Mouse (Mus musculus) CD4-positive, CD25-positive, alpha-beta regulatory T cell, adult 9 weeks (primary cell): ENCODE data around the gene Ccdc189. TPM values are rescaled to one million over a fixed set of nuclear protein-coding genes. Genes with fewer than 3 reads are reported as not detected.

Experiments used
- polyA plus RNA-seq: library from polyadenylated mRNA; unstranded; fragments of 100-300 nt; shearing (Covaris generic); gene quantifications from one replicate; pipeline ENCODE4 v1.2.1, GENCODE M21; 2017

The Ccdc189 gene
- 0.48 TPM for polyA plus RNA-seq

DNA sequence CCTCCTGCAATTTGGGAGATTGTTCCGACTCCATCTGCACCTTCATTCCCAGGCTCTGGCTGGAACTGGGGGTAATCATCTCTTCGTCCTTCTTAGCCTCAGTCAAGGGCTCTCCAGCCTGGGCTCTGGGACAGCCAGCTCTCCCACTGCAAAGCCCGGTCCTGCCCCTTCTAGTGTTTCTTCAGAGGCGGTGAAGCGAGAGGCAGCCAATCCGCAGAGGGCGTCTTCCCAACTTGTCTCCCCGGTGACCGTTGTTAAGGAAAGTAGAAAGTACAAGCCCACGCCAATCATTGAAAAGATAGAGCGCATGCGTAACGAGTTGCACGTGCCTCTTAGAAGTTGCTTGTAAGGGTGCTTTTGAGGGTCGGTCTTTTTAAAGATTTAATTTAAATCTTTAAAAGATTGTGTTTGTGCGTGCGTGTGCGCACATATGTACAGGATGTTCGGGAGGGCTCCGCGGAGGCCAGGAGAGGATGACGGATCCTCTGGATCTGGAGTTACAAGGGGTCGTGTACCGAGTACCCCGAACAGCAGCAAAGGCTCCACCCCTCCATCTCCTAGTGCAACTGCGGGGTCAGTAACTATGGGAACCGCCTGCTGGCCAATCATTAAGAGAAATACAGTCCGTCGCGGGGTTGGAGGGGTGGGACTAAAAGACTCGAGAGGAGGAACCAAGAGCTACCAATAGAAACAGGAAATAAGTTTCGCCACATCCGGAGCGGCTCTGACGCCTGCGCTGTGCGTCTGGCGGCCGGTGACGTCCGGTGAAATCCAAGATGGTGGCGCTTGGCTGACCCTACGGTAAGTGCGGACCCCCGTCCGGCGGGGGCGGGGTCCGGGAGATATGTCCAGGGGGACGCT, at the start of gene Ccdc189, which contains the start of gene Rnf40:
Ccdc189 (minus strand) TSS at position 585 of the 861 bp plus-strand sequence.
Rnf40 (plus strand) TSS at position 757 of the 861 bp plus-strand sequence.

DNA sequence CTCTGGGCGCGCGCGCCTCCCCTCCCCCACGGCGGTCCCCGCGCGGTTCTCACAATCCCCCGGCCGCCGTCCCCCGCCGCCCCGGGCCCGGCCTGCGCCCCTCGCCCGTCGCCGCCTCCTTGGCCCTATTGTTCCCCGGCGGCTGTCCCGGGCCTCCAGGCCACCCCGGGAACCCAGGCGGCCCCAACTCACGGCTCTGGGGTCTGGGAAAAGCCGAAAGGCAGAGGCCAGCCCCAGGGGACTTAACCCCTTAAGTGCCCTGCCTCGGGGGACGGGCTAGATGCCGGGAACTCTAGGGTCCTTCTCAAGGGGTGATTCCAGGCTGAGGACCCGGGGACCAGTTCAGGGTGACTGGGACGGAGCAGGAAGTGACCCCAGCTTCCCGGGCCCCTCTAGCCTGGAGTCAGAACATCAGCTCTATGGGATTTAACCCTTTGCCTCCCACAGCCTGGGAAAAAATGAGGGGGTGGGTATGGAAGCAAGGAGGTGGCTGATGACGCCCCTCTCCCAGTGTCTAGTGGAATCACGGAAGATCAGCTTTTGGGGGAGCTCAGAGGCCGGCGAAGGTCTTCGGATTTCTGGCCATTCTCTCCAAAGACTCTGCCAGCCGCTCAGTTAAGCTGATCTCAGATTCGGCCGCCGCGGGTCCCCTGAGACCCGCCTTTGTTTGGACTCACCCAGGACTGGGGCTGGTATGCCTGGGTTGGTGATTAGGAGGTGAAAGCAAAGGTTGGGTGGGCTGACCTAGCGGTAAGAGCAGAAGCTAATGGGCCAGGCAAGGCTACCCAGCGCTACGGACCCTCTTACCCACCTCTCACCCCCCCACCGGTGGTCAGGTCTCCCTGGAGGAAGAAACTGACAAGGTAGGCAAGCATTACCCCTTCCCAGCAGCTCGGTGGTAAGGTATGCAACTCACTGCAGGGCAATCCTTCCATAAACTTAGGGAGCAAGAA, 26.8 kb upstream of the Ccdc189 start, which contains the start of gene Zfp629:
Zfp629 (minus strand) TSS at position 907 of the 953 bp plus-strand sequence.

DNA sequence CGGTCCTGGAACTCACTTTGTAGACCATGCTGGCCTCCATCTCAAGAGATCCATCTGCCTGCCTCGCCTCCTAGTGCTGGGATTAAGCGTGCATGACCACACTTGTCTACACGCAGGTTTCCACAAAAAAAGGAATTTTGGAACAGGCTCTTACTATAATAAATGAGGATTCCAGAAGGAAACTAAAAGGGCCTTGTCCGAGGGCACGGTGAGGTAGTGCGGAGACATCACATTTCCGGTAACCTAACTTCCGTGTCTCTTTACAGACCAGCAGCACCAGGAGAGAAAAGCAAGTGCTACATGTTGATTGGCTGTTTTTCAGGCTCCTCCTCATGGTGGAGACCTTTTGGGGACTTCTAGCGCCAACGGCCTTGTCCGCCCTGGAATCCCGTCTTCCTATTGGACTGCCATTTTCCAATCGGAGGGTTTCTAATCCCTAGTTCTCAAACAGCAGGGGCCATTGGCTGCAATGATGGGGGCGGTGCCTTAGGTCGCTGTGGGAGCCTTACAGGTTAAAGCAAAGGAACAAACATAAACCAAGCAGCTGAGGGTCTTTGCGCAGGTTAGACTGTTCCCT, 15.4 kb downstream of the Ccdc189 start, which contains the start of gene Phkg2:
Phkg2 (plus strand) TSS at position 446 of the 577 bp plus-strand sequence.

DNA sequence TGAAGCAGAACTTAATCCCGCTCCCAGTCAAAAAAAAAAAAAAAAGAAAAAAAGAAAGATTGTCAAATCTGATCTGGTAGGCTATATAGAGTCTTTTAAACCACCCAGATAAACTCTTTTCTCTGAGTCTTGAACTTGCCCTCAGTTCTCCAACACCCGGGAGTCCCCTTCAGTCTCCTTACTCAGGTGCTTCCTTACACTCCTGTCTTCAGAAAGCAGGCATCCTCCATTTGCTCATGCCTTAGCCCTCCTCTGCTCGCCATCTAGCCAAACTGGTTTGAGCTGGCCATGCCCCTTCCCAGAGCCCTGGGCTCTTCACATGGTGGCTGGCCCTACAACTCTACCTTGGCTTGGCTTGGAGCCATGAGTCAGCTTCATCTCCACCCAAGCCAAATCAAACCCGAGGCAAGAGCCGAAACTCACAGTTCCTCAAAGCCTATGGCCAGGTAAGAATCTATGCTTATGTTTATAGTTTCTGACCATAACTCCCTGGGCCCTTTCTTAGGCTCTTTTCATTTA, 27.0 kb downstream of the Ccdc189 start, which contains the start of gene Tmem265:
Tmem265 (plus strand) TSS at position 51 of the 519 bp plus-strand sequence.

Other genes starting within 250 kb of the Ccdc189 start
- gene Zfp768, start 243.0 kb downstream of the Ccdc189 start, polyA plus RNA-seq = 0.35 TPM
- 24.7 TPM for gene Zfp747, start 212.5 kb downstream of the Ccdc189 start, polyA plus RNA-seq
- 9.9 TPM for gene 9130019O22Rik, start 201.4 kb downstream of the Ccdc189 start, polyA plus RNA-seq
- 6.4 TPM for gene E430018J23Rik, start 195.0 kb downstream of the Ccdc189 start, polyA plus RNA-seq
- gene Zfp764, start 181.8 kb downstream of the Ccdc189 start, polyA plus RNA-seq = 17.3 TPM
- gene Zfp688, start 166.5 kb downstream of the Ccdc189 start, polyA plus RNA-seq = 48.9 TPM
- gene Zfp689, start 139.4 kb downstream of the Ccdc189 start, polyA plus RNA-seq = 11.8 TPM
- gene Prr14, start 129.0 kb downstream of the Ccdc189 start, polyA plus RNA-seq = 141 TPM
- gene Fbrs, start 109.4 kb downstream of the Ccdc189 start, polyA plus RNA-seq = 9.0 TPM
- gene Srcap, start 76.6 kb downstream of the Ccdc189 start, polyA plus RNA-seq = 81.0 TPM
- 10.2 TPM for gene Gm42715, start 69.0 kb downstream of the Ccdc189 start, polyA plus RNA-seq
- 14.8 TPM for gene Tmem265, start 27.2 kb downstream of the Ccdc189 start, polyA plus RNA-seq
- gene Phkg2, start 15.3 kb downstream of the Ccdc189 start, polyA plus RNA-seq = 112 TPM
- gene Rnf40, start 172 bp upstream of the Ccdc189 start, polyA plus RNA-seq = 154 TPM
- gene Zfp629, start 27.2 kb upstream of the Ccdc189 start, polyA plus RNA-seq = 2.3 TPM
- gene Bcl7c, start 120.3 kb upstream of the Ccdc189 start, polyA plus RNA-seq = 8.8 TPM
- not detected for gene Ctf1, start 124.1 kb upstream of the Ccdc189 start, polyA plus RNA-seq
- gene Ctf2, start 143.6 kb upstream of the Ccdc189 start, polyA plus RNA-seq = not detected
- gene Fbxl19, start 155.9 kb upstream of the Ccdc189 start, polyA plus RNA-seq = 0.87 TPM
- gene Orai3, start 181.2 kb upstream of the Ccdc189 start, polyA plus RNA-seq = 31.0 TPM
- gene Setd1a, start 188.1 kb upstream of the Ccdc189 start, polyA plus RNA-seq = 1.8 TPM
- gene Gm49388, start 197.0 kb upstream of the Ccdc189 start, polyA plus RNA-seq = not detected
- 2.5 TPM for gene Hsd3b7, start 212.0 kb upstream of the Ccdc189 start, polyA plus RNA-seq
- 174 TPM for gene Stx4a, start 235.7 kb upstream of the Ccdc189 start, polyA plus RNA-seq
- gene Stx1b, start 236.0 kb upstream of the Ccdc189 start, polyA plus RNA-seq = 0.15 TPM